ENCODE assay signal across 28 mouse cellular contexts in the genomic region with DNA sequence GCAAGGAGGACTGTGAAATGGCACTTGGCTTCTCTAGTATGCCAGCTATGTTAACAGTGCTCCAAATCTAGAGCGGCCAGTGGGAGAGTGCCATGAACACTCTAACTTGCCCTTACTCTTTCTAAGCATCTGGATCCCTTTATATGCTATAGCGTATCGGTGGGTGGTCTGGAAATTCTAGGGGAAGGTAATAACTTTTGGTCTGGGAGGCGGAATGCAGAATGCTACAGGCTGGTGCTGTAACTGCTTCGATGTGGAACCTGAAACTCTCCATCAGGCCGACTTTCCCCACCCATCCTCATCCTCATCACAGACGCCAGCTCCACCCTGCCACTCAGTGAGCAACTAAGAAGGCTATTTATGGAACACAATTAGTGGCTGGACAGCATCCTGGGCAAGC.
DNase-seq lines count a peak whose midpoint lies in the region; ATAC-seq and TF ChIP-seq lines count a peak whose summit lies in the region.
"Had no signal": no experiment of that assay in that cellular context is flagged by ENCODE, and none has a peak within 500 bp of the region (broad histone marks: within the 10 kb centered on the region; RNA-seq: fewer than 3 reads in every experiment).

No protein-coding gene starts in this region.

- peak; percentile 82 for ATAC-seq in limb, embryonic 14.5 days (ENCODE audit: low FRiP score, low read depth)
- no peak for ATAC-seq in midbrain, embryonic 11.5 days (ENCODE audit: low FRiP score)
- ATAC-seq in intestine, embryonic 16.5 days: no peak
- ATAC-seq: forebrain, embryonic 15.5 days; midbrain, embryonic 13.5 days; Patski had no signal

- H3K9ac ChIP-seq in limb, embryonic 14.5 days (ENCODE audit: low read depth, low read length, severe bottlenecking): no peak overlapping the region
- H3K9ac ChIP-seq in midbrain, embryonic 11.5 days (ENCODE audit: low read length): no peak overlapping the region
- H3K9ac ChIP-seq in intestine, embryonic 16.5 days (ENCODE audit: low read depth, low read length): no peak overlapping the region
- H3K9ac ChIP-seq: embryonic facial prominence, embryonic 15.5 days; forebrain, embryonic 15.5 days; heart, embryonic 12.5 days; hindbrain, embryonic 13.5 days; midbrain, embryonic 13.5 days; neural tube, embryonic 12.5 days had no signal

- no peak for TF ChIP-seq POLR2A in limb, embryonic 14.5 days (IDR thresholded peaks at IDR 0.05; ENCODE audit: borderline replicate concordance, extremely low read depth, insufficient read depth, insufficient read length)

- no peaks in the 10 kb centered on the region for H3K27me3 ChIP-seq in embryonic facial prominence, embryonic 10.5 days (replicated peaks; ENCODE audit: low read depth, poor library complexity, severe bottlenecking)
- H3K27me3 ChIP-seq in limb, embryonic 14.5 days (ENCODE audit: control insufficient read depth, insufficient read depth, low read length): no peaks in the 10 kb centered on the region
- no peaks in the 10 kb centered on the region for H3K27me3 ChIP-seq in midbrain, embryonic 11.5 days (ENCODE audit: control insufficient read depth, insufficient read depth, low read length)
- H3K27me3 ChIP-seq in intestine, embryonic 16.5 days (replicated peaks; ENCODE audit: control insufficient read depth, insufficient read depth, low read length): no peaks in the 10 kb centered on the region
- H3K27me3 ChIP-seq: embryonic facial prominence, embryonic 15.5 days; forebrain, embryonic 15.5 days; heart, embryonic 12.5 days; hindbrain, embryonic 13.5 days; midbrain, embryonic 13.5 days; neural tube, embryonic 12.5 days; Patski had no signal

- H3K9me3 ChIP-seq in embryonic facial prominence, embryonic 10.5 days: no peaks in the 10 kb centered on the region
- H3K9me3 ChIP-seq in limb, embryonic 14.5 days (ENCODE audit: control insufficient read depth, low read length): no peaks in the 10 kb centered on the region
- H3K9me3 ChIP-seq in midbrain, embryonic 11.5 days (ENCODE audit: control insufficient read depth, low read length): no peaks in the 10 kb centered on the region
- H3K9me3 ChIP-seq in intestine, embryonic 16.5 days (ENCODE audit: control insufficient read depth, low read length): no peaks in the 10 kb centered on the region
- H3K9me3 ChIP-seq: embryonic facial prominence, embryonic 15.5 days; forebrain, embryonic 15.5 days; G1E; hindbrain, embryonic 13.5 days; midbrain, embryonic 13.5 days; neural tube, embryonic 12.5 days had no signal

- H3K36me3 ChIP-seq in embryonic facial prominence, embryonic 10.5 days (replicated peaks): no peaks in the 10 kb centered on the region
- no peaks in the 10 kb centered on the region for H3K36me3 ChIP-seq in limb, embryonic 14.5 days (ENCODE audit: control insufficient read depth, insufficient read depth, low read length)
- no peaks in the 10 kb centered on the region for H3K36me3 ChIP-seq in midbrain, embryonic 11.5 days (ENCODE audit: control insufficient read depth, insufficient read depth, low read length)
- no peaks in the 10 kb centered on the region for H3K36me3 ChIP-seq in intestine, embryonic 16.5 days (ENCODE audit: control insufficient read depth, insufficient read depth, low read length)
- H3K36me3 ChIP-seq: embryonic facial prominence, embryonic 15.5 days; forebrain, embryonic 15.5 days; G1E; hindbrain, embryonic 13.5 days; midbrain, embryonic 13.5 days; neural tube, embryonic 12.5 days had no signal

- 40% methylated on average over 7 of the region's 7 CpGs for WGBS in embryonic facial prominence, embryonic 10.5 days
- 13% methylated on average over 7 of the region's 7 CpGs for WGBS in limb, embryonic 14.5 days
- WGBS in midbrain, embryonic 11.5 days: 76% methylated on average over 7 of the region's 7 CpGs
- 60% methylated on average over 7 of the region's 7 CpGs for WGBS in intestine, embryonic 16.5 days

- H3K4me3 ChIP-seq in embryonic facial prominence, embryonic 10.5 days: no peak overlapping the region
- H3K4me3 ChIP-seq in limb, embryonic 14.5 days (replicated peaks; ENCODE audit: low read length): no peak overlapping the region
- no peak overlapping the region for H3K4me3 ChIP-seq in midbrain, embryonic 11.5 days (ENCODE audit: low read depth, low read length)
- H3K4me3 ChIP-seq in intestine, embryonic 16.5 days (ENCODE audit: low read length): no peak overlapping the region
- H3K4me3 ChIP-seq: embryonic facial prominence, embryonic 15.5 days; forebrain, embryonic 15.5 days; heart, embryonic 12.5 days; hindbrain, embryonic 13.5 days; midbrain, embryonic 13.5 days; neural tube, embryonic 12.5 days had no signal

- H3K27ac ChIP-seq in embryonic facial prominence, embryonic 10.5 days (replicated peaks): peak overlapping the region; percentile 48
- H3K27ac ChIP-seq in limb, embryonic 14.5 days (replicated peaks; ENCODE audit: low read depth, low read length): no peak overlapping the region
- H3K27ac ChIP-seq in midbrain, embryonic 11.5 days (ENCODE audit: low read depth, low read length): no peak overlapping the region
- H3K27ac ChIP-seq in intestine, embryonic 16.5 days (ENCODE audit: low read length): no peak overlapping the region
- H3K27ac ChIP-seq: embryonic facial prominence, embryonic 15.5 days; forebrain, embryonic 15.5 days; hindbrain, embryonic 13.5 days; midbrain, embryonic 13.5 days; neural tube, embryonic 12.5 days had no signal

- H3K4me2 ChIP-seq in limb, embryonic 14.5 days (replicated peaks; ENCODE audit: low read depth, low read length, severe bottlenecking): no peak overlapping the region
- H3K4me2 ChIP-seq in midbrain, embryonic 11.5 days: no peak overlapping the region
- H3K4me2 ChIP-seq in intestine, embryonic 16.5 days (ENCODE audit: low read depth, low read length): no peak overlapping the region
- H3K4me2 ChIP-seq: embryonic facial prominence, embryonic 15.5 days; forebrain, embryonic 15.5 days; heart, embryonic 12.5 days; hindbrain, embryonic 13.5 days; liver, embryonic 11.5 days; midbrain, embryonic 13.5 days; neural tube, embryonic 12.5 days had no signal

- peaks cover 25% of the 10 kb centered on the region for H3K4me1 ChIP-seq in embryonic facial prominence, embryonic 10.5 days
- peaks cover 15% of the 10 kb centered on the region; the same call in 1 of the 2 replicates for H3K4me1 ChIP-seq in limb, embryonic 14.5 days (ENCODE audit: control insufficient read depth, insufficient read depth, low read length)
- no peaks in the 10 kb centered on the region for H3K4me1 ChIP-seq in midbrain, embryonic 11.5 days (ENCODE audit: control insufficient read depth, insufficient read depth, low read length)
- H3K4me1 ChIP-seq in intestine, embryonic 16.5 days (ENCODE audit: control insufficient read depth, insufficient read depth, low read length): no peaks in the 10 kb centered on the region
- H3K4me1 ChIP-seq: embryonic facial prominence, embryonic 15.5 days; forebrain, embryonic 15.5 days; hindbrain, embryonic 13.5 days; midbrain, embryonic 13.5 days; neural tube, embryonic 12.5 days had no signal

- peak; percentile 50 for DNase-seq in embryo, embryonic 10.5 days (ENCODE audit: low spot score)
- peak; percentile 63 for DNase-seq in embryonic facial prominence, embryonic 10.5 days (ENCODE audit: low spot score)
- peak; percentile 88 for DNase-seq in forelimb bud, embryonic 11.5 days (ENCODE audit: low read depth, low spot score)
- DNase-seq in limb, embryonic 14.5 days (ENCODE audit: low spot score): peak; percentile 68
- no peak for DNase-seq in midbrain, embryonic 11.5 days (ENCODE audit: low spot score, missing footprints)
- DNase-seq in cerebellum, adult 9-10 months: no peak
- DNase-seq: B cell, adult 2 months; cerebellum, adult 11-12 months; cerebellum, postnatal 14 days; gastrocnemius, postnatal 10 days; heart, adult 18-20 months; heart, postnatal 14 days; kidney, adult 9 months; kidney, postnatal 14 days; layer of hippocampus, postnatal 36 days; lung, adult 18-20 months; lung, postnatal 10 days; thymus, postnatal 14 days had no signal

Comparison
In these comparisons a context has a peak if more than half of its experiments do, and no peak if none do; other contexts are left out.
1. DNase-seq: peak in embryo, embryonic 10.5 days (single experiment), embryonic facial prominence, embryonic 10.5 days (single experiment), forelimb bud, embryonic 11.5 days (single experiment) and limb, embryonic 14.5 days (single experiment); none in midbrain, embryonic 11.5 days (single experiment) and cerebellum, adult 9-10 months (single experiment).